Mouse (Mus musculus): Measurements from ENCODE around the gene Sez6l.

DNA sequence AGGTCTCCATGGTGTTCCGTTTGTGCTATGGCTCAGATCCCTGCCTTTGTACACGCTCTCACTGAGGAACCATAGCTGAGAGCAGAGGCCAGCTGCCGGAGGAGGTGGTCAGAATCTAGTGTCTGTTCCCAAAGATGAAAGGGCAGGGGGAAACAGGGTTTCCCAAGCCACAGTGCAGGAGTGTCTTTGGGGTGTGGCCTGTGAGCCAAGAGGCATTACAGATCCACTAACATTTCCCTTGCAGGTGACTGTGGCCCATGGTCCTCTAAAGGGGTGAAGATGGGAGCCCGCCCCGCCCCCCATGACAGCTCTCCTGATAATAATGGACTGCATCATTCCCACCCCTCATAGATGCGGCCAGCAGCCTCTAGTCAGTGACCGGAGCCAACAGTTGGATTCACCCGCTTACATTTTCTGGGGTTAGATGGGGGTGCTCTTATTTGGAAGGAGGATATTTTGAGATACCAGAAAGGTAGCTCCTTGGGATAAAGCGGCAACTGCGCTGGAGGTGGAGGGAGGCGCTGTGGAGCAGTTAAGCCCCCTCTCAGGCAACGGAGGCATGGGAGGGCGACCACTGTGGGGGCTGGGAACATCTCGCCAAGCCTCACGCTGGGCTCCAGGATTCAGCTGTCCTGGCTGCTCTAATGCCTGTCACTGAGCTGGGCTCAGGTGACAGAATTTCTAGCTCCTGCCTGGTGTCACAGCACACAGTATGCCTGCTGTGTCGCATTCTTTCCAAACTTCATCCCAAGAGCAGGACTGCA is 43.5 kb downstream of the Sez6l start:
- no peak for TF ChIP-seq CTCF (IDR thresholded peaks at IDR 0.05; ENCODE audit: extremely low read depth, insufficient read depth, insufficient read length, insufficient replicate concordance)
- no peak for TF ChIP-seq POLR2A (IDR thresholded peaks at IDR 0.05; ENCODE audit: low read depth, low read length)
